Mouse (Mus musculus): Measurements from ENCODE around the gene Slc43a1. TPM values are rescaled to one million over a fixed set of nuclear protein-coding genes. Genes with fewer than 3 reads are reported as not detected.

Gene Slc43a1
- polyA plus RNA-seq, 1 experiment from 2014 or later, result 26.3 TPM

DNA sequence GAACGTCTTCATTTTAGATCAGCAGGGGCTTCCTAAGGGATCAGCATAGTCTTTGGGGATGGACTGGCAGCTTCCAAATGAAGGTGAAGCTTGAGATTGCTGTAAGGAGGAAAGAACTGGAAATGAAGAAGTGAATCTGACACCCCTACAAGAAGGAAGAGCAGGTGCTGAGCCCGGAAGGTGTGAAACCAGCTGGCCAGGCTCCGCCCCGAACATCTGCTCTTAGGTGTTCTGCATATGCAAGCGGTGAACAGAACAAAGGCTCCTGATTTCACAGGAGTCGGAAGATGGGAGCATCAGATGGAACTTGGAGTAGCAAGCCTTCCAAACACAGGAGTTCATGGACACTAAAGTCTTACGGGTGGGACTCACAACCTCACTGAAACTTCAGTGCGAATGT is 1.5 kb upstream of the Slc43a1 start:
- no peaks in the 10 kb centered on the region for H3K27me3 ChIP-seq (replicated peaks)
- WGBS, result 51% methylated on average over 8 of the region's 8 CpGs
- no peaks in the 10 kb centered on the region for H3K9me3 ChIP-seq
- ATAC-seq (ENCODE audit: insufficient read depth, low FRiP score, low read depth), result no peak
- H3K4me3 ChIP-seq (replicated peaks), result no peak overlapping the region
- no peak overlapping the region for H3K9ac ChIP-seq
- H3K4me2 ChIP-seq, result no peak overlapping the region
- H3K4me1 ChIP-seq, result peaks cover 22% of the 10 kb centered on the region
- no peak overlapping the region for H3K27ac ChIP-seq
- no peaks in the 10 kb centered on the region for H3K36me3 ChIP-seq

GRCm38 (mm10) chr2:84837817-84838592 is 645 bp upstream of the Slc43a1 start:
- Histone ChIP-seq H3K9me3 (no peaks in the 10 kb centered on the region), H3K4me1 (peaks cover 22% of the 10 kb centered on the region), H3K36me3 (no peaks in the 10 kb centered on the region), H3K4me3 (replicated peaks) (no peak overlapping the region), H3K27me3 (replicated peaks) (no peaks in the 10 kb centered on the region), H3K9ac (no peak overlapping the region), H3K4me2 (peak overlapping the region; percentile 90; the same call in 1 of the 2 replicates), H3K27ac (no peak overlapping the region)
- WGBS, result 32% methylated on average over 9 of the region's 9 CpGs
- no peak for ATAC-seq (ENCODE audit: insufficient read depth, low FRiP score, low read depth)

DNA sequence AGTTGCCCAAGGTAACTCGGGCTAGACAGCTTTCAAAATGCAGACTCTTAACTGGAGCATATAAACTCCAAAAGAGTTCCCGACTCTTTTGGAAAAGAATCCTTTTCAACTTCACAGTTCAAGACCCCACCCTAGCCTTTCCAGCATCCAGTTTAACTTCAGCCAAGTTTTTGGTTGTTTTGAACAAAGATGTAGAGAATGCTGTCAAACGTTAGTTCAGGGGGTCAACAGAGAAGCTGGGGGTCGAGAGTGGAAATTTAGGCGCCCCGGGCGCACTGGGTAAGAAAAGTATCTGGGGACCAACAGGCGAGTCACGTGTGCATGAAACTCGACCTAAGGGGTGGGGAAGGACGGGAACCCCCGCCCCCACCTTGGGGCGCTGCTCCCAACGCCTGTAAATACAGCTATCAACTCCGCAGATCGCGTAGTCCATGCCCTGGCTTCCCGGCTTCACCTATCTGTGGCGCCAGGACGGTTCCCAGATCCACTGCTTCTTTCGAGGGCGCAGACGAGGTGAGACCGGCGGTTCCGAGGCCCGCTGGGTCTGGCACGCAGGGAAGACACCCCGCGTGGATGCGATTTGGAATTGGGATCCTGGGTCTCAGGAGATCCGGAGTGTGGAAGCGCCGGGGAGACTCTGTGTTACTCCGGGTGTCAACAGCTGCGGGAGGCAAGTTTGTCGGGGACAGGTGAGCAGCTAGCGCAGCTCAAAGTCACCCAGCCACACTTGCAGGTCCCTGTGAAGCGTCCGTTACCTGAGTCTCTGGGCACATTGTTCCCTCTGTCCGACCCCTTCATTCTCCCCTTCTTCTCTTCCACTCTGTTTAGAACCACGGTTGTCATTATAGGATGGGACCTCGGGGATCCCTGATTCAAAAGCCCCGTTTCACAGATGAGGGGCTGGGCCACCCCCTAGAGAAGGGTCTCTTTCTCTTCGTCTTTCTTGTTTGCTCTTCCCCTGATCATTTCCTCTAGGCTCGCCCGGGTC is 637 bp downstream of the Slc43a1 start:
- no peaks in the 10 kb centered on the region for H3K27me3 ChIP-seq (replicated peaks)
- no peaks in the 10 kb centered on the region for H3K9me3 ChIP-seq
- no peaks in the 10 kb centered on the region for H3K36me3 ChIP-seq
- H3K9ac ChIP-seq, result peak overlapping the region; percentile 84
- H3K4me2 ChIP-seq, result peak overlapping the region; percentile 90
- H3K4me3 ChIP-seq (replicated peaks), result peak overlapping the region; percentile 70
- ATAC-seq (ENCODE audit: insufficient read depth, low FRiP score, low read depth), result peak; percentile 32; the same call in 1 of the 2 replicates
- H3K4me1 ChIP-seq, result peaks cover 22% of the 10 kb centered on the region
- peak overlapping the region; percentile 91 for H3K27ac ChIP-seq
- under 1% methylated on average over 47 of the region's 47 CpGs for WGBS

DNA sequence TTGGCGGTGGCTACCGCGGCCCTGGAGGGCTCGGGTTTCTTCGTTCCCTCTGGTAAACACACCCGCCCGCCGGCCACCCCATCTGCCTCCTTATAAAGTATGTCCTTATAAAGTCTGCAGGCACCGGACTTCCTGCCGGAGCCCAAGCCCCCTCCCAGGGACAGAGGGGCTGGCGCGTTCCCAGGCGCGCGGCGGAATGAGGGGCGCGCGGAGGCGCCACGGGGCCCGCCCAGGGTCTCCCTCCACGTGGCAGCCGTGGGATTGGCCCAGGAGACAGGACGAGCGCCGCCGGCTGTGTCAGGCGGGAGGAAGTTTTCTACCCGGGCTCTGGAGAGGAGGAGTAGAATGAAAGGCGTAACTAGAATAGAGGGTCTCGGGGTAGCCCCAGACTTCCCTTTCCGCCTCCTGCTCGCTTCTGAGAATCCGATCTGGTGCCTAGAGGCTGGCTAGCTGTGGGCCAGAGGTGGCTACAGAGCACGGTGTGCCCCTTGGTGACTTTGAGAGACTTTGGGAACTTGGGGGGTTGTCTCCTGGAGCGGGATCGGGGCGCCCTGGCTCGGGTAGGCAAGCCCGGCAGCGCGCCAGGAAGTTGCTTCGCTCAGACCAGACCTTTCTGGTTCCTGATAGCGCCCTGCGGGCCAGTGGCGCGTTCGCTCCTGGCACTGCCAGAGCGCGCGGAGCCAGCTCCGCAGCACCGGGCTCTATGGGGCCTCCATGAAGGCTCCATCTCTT is 1.5 kb downstream of the Slc43a1 start:
- H3K36me3 ChIP-seq, result no peaks in the 10 kb centered on the region
- H3K9ac ChIP-seq, result peak overlapping the region; percentile 84
- H3K4me1 ChIP-seq, result peaks cover 22% of the 10 kb centered on the region
- H3K4me3 ChIP-seq (replicated peaks), result peak overlapping the region; percentile 70
- H3K9me3 ChIP-seq, result no peaks in the 10 kb centered on the region
- peak overlapping the region; percentile 90 for H3K4me2 ChIP-seq
- peak; percentile 78 for ATAC-seq (ENCODE audit: insufficient read depth, low FRiP score, low read depth)
- H3K27ac ChIP-seq, result peak overlapping the region; percentile 91
- no peaks in the 10 kb centered on the region for H3K27me3 ChIP-seq (replicated peaks)
- WGBS, result under 1% methylated on average over 54 of the region's 54 CpGs

GRCm38 (mm10) chr2:84840748-84841563 is 2.3 kb downstream of the Slc43a1 start:
- Histone ChIP-seq H3K27ac (peak overlapping the region; percentile 91), H3K4me2 (peak overlapping the region; percentile 90), H3K36me3 (no peaks in the 10 kb centered on the region), H3K4me3 (replicated peaks) (peak overlapping the region; percentile 70), H3K4me1 (peaks cover 22% of the 10 kb centered on the region), H3K27me3 (replicated peaks) (no peaks in the 10 kb centered on the region), H3K9me3 (no peaks in the 10 kb centered on the region), H3K9ac (peak overlapping the region; percentile 84)
- WGBS, result 3% methylated on average over 17 of the region's 17 CpGs
- peak; percentile 10 for ATAC-seq (ENCODE audit: insufficient read depth, low FRiP score, low read depth)

GRCm38 (mm10) chr2:84841905-84842304 is 3.3 kb downstream of the Slc43a1 start:
- ATAC-seq (ENCODE audit: insufficient read depth, low FRiP score, low read depth), result peak; percentile 87
- Histone ChIP-seq H3K36me3 (no peaks in the 10 kb centered on the region), H3K4me2 (peak overlapping the region; percentile 90; the same call in 1 of the 2 replicates), H3K27me3 (replicated peaks) (no peaks in the 10 kb centered on the region), H3K4me3 (replicated peaks) (0 out of 2 replicates have a peak overlapping the region, but pooled peaks have one; percentile 70), H3K9me3 (no peaks in the 10 kb centered on the region), H3K27ac (no peak overlapping the region), H3K4me1 (peaks cover 22% of the 10 kb centered on the region), H3K9ac (no peak overlapping the region)

DNA sequence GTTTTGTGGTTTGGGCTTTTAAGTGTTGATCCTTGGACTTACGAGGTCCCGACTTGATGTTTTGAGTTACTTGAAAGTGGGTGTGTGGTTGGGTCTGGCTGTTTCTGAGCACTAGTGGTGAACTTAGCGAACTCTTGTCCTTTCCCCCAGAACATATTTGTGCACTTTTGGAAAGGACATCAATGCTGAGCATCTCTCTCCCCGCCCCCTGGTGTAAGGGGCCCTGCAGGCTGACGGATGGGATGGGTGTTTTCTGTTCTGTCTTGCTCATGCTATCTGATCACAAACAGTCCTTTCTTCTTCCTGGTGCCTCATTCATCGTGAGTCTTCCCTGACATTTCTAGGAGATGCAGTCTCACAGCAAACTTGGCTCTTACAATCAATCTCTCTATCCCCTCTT is 5.0 kb downstream of the Slc43a1 start:
- Histone ChIP-seq H3K9me3 (no peaks in the 10 kb centered on the region), H3K36me3 (no peaks in the 10 kb centered on the region), H3K4me3 (replicated peaks) (no peak overlapping the region), H3K27ac (no peak overlapping the region), H3K9ac (no peak overlapping the region), H3K27me3 (replicated peaks) (no peaks in the 10 kb centered on the region), H3K4me1 (peaks cover 18% of the 10 kb centered on the region), H3K4me2 (no peak overlapping the region)
- no peak for ATAC-seq (ENCODE audit: insufficient read depth, low FRiP score, low read depth)
- 74% methylated on average over 6 of the region's 6 CpGs for WGBS

DNA sequence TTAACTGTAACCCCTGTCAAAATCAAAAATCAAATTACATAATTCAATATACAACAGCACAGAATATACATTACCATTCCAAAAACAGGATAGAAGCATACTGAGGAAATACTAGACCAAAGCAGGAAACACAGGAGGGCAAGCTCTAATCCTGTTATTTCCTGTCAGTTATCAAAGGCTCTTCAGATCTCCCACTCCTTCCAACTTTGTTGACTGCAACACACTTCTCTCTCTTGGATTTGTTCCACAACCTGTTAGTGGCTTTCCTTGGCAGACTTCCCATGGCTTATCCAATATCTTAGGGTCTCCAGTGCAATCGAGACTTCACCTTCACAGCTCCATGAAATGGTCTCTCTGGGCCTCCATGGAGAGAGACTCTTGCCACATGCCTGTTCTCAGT is 6.6 kb downstream of the Slc43a1 start:
- H3K27ac ChIP-seq, result no peak overlapping the region
- H3K4me2 ChIP-seq, result no peak overlapping the region
- H3K36me3 ChIP-seq, result 0 out of 2 replicates have a peak, but pooled peaks cover 5% of the 10 kb centered on the region
- H3K4me1 ChIP-seq, result peaks cover 14% of the 10 kb centered on the region
- H3K27me3 ChIP-seq (replicated peaks), result no peaks in the 10 kb centered on the region
- ATAC-seq (ENCODE audit: insufficient read depth, low FRiP score, low read depth), result no peak
- 72% methylated on average over 1 of the region's 1 CpGs for WGBS
- H3K9me3 ChIP-seq, result no peaks in the 10 kb centered on the region
- H3K4me3 ChIP-seq (replicated peaks), result no peak overlapping the region
- no peak overlapping the region for H3K9ac ChIP-seq

DNA sequence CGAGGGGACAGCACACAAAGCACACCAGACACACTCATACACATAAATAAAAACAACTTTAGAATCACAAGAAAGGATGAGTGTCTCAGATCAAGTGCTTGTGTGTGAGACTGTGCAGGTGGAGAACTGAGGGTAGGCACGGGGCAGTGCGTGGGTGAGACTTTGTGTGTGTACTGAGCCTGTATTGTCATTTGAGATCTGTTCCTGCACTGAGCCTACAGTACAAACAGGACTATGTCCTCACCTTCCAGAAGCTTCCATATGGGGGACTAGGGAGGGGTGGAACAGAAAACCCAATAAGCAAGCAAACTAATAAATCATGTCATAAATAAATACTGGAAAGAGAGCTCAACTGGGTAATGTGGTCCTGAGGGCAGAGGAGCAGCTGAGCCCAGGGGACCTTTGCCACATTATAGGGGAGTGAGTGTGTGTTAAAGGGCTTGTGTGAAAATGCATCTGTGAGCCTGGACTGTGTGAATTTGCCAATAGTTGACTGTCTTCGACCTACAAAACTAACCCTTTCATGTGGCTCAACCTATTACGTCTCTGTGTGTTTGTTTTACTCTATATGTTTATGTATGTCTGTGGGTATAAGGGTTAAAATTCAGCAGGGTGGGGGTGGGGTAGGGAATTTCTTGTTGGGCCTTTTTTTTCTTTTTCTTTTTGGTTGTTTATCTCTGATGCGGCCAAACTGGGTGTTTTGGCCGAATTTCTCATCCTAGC is 11.9 kb downstream of the Slc43a1 start:
- H3K27me3 ChIP-seq (replicated peaks), result no peaks in the 10 kb centered on the region
- H3K4me2 ChIP-seq, result peak overlapping the region; percentile 44
- H3K36me3 ChIP-seq, result peaks cover 12% of the 10 kb centered on the region; the same call in 1 of the 2 replicates
- H3K27ac ChIP-seq, result 0 out of 2 replicates have a peak overlapping the region, but pooled peaks have one; percentile 35
- no peak overlapping the region for H3K9ac ChIP-seq
- H3K4me1 ChIP-seq, result 0 out of 2 replicates have a peak, but pooled peaks cover 7% of the 10 kb centered on the region
- no peak overlapping the region for H3K4me3 ChIP-seq (replicated peaks)
- WGBS, result 53% methylated on average over 7 of the region's 7 CpGs
- peak; percentile 29; the same call in 1 of the 2 replicates for ATAC-seq (ENCODE audit: insufficient read depth, low FRiP score, low read depth)
- no peaks in the 10 kb centered on the region for H3K9me3 ChIP-seq
